Mouse (Mus musculus) layer of hippocampus, postnatal 25 days (tissue): Measurements from ENCODE around the gene Nfib. TPM values are rescaled to one million over a fixed set of nuclear protein-coding genes. Genes with fewer than 3 reads are reported as not detected.
A peak's percentile ranks its signal among the peaks of the same experiment; 100 is the strongest.

Experiments used
- DNase-seq, 2 experiments: peaks; one replicate each; pipeline ENCODE4 v3.0.0; 2022; ENCODE audit warnings: mixed read lengths in 2 of 2, low spot score in 1 of 2; ENCODE audit errors: extremely low spot score in 1 of 2
- total RNA-seq, 2 experiments: library from RNA; stranded (reverse); gene quantifications; 2 replicates each; pipeline ENCODE4 v1.2.3; 2021

The Nfib gene
- total RNA-seq, 2 experiments from 2014 or later: 163 to 199 TPM

GRCm38 (mm10) chr4:82635881-82636280, 69.7 kb downstream of the Nfib start:
- DNase-seq: no peak

GRCm38 (mm10) chr4:82635118-82635517, 70.4 kb downstream of the Nfib start:
- DNase-seq: no peak

GRCm38 (mm10) chr4:82634365-82634764, 71.2 kb downstream of the Nfib start:
- no peak for DNase-seq

GRCm38 (mm10) chr4:82624285-82625045, 81.1 kb downstream of the Nfib start:
- DNase-seq: no peak

- no peak for DNase-seq
Measured at GRCm38 (mm10) chr4:82623835-82624234, 81.7 kb downstream of the Nfib start.

- DNase-seq: no peak
Measured at GRCm38 (mm10) chr4:82623081-82623538, 82.4 kb downstream of the Nfib start.

- peak; percentile 61 to 74 for DNase-seq
Measured at GRCm38 (mm10) chr4:82622321-82622836, 83.2 kb downstream of the Nfib start.

GRCm38 (mm10) chr4:82619539-82619941, 86.0 kb downstream of the Nfib start:
- DNase-seq: peak; percentile 38 to 40

- DNase-seq: no peak
Measured at GRCm38 (mm10) chr4:82619003-82619402, 86.5 kb downstream of the Nfib start.

GRCm38 (mm10) chr4:82617257-82617656, 88.3 kb downstream of the Nfib start:
- DNase-seq: no peak

- DNase-seq: no peak
Measured at GRCm38 (mm10) chr4:82615712-82616111, 89.8 kb downstream of the Nfib start.

GRCm38 (mm10) chr4:82614466-82614805, 91.1 kb downstream of the Nfib start:
- DNase-seq: no peak

- DNase-seq: peak in 1 of 2 experiments; percentile 29
Measured at GRCm38 (mm10) chr4:82613606-82614465, 91.7 kb downstream of the Nfib start.

GRCm38 (mm10) chr4:82609676-82610075, 95.9 kb downstream of the Nfib start:
- no peak for DNase-seq

- DNase-seq: no peak
Measured at GRCm38 (mm10) chr4:82608768-82609610, 96.6 kb downstream of the Nfib start.

GRCm38 (mm10) chr4:82607266-82607665, 98.3 kb downstream of the Nfib start:
- no peak for DNase-seq

- no peak for DNase-seq
Measured at GRCm38 (mm10) chr4:82606351-82606750, 99.2 kb downstream of the Nfib start.

GRCm38 (mm10) chr4:82605034-82605784, 100.3 kb downstream of the Nfib start:
- DNase-seq: no peak

GRCm38 (mm10) chr4:82604501-82604900, 101.0 kb downstream of the Nfib start:
- no peak for DNase-seq

- no peak for DNase-seq
Measured at GRCm38 (mm10) chr4:82600636-82601035, 104.9 kb downstream of the Nfib start.
